22 mouse cellular contexts compared by ENCODE assay signal in genomic region chr2:58557045-58557845, GRCm38 (mm10). TPM values are rescaled to one million over a fixed set of nuclear protein-coding genes. Genes with fewer than 3 reads are reported as not detected.
DNase-seq lines count a peak whose midpoint lies in the region; ATAC-seq and TF ChIP-seq lines count a peak whose summit lies in the region.
"Had no signal": no experiment of that assay in that cellular context is flagged by ENCODE, and none has a peak within 500 bp of the region (broad histone marks: within the 10 kb centered on the region; RNA-seq: fewer than 3 reads in every experiment).

No protein-coding gene starts in this region.

- TF ChIP-seq POLR2A in liver, adult 2 months (IDR thresholded peaks at IDR 0.05; ENCODE audit: extremely low read depth, insufficient read depth, low read length) = no peak

- H3K4me3 ChIP-seq in liver, adult 2 months (ENCODE audit: insufficient read depth, low read depth, low read length) = no peak overlapping the region
- H3K4me3 ChIP-seq in liver, embryonic 12.5 days = no peak overlapping the region
- no peak overlapping the region for H3K4me3 ChIP-seq in liver, embryonic 14.5 days (ENCODE audit: insufficient read depth in 1 of 2, low read depth in 2 of 2, low read length in 2 of 2)
- H3K4me3 ChIP-seq: embryonic facial prominence, embryonic 13.5 days; forebrain, embryonic 13.5 days; heart, adult 2 months; heart, embryonic 15.5 days; hindbrain, embryonic 15.5 days had no signal

- no peaks in the 10 kb centered on the region for H3K27me3 ChIP-seq in liver, adult 2 months (ENCODE audit: control insufficient read depth, insufficient read depth, low read length)
- H3K27me3 ChIP-seq in liver, embryonic 12.5 days (replicated peaks) = no peaks in the 10 kb centered on the region
- no peaks in the 10 kb centered on the region for H3K27me3 ChIP-seq in liver, embryonic 14.5 days (ENCODE audit: control insufficient read depth, insufficient read depth, low read length)
- H3K27me3 ChIP-seq: embryonic facial prominence, embryonic 13.5 days; forebrain, embryonic 13.5 days; heart, embryonic 15.5 days; hindbrain, embryonic 15.5 days had no signal

- H3K9ac ChIP-seq in liver, adult 2 months (ENCODE audit: low read depth, low read length) = no peak overlapping the region
- no peak overlapping the region for H3K9ac ChIP-seq in liver, embryonic 12.5 days
- H3K9ac ChIP-seq in liver, embryonic 14.5 days (replicated peaks) = no peak overlapping the region
- H3K9ac ChIP-seq: embryonic facial prominence, embryonic 13.5 days; forebrain, embryonic 13.5 days; forebrain, postnatal 0 days; heart, embryonic 15.5 days; hindbrain, embryonic 15.5 days had no signal

- H3K9me3 ChIP-seq in liver, embryonic 12.5 days (replicated peaks) = no peaks in the 10 kb centered on the region
- no peaks in the 10 kb centered on the region for H3K9me3 ChIP-seq in liver, embryonic 14.5 days (ENCODE audit: control insufficient read depth, low read length)
- H3K9me3 ChIP-seq: embryonic facial prominence, embryonic 13.5 days; forebrain, embryonic 13.5 days; heart, embryonic 15.5 days; hindbrain, embryonic 15.5 days had no signal

- peaks cover 32% of the 10 kb centered on the region for H3K4me1 ChIP-seq in liver, adult 2 months (ENCODE audit: control insufficient read depth, insufficient read depth, low read length)
- H3K4me1 ChIP-seq in liver, embryonic 12.5 days = peaks cover 16% of the 10 kb centered on the region; the same call in 1 of the 2 replicates
- H3K4me1 ChIP-seq in liver, embryonic 14.5 days (replicated peaks; ENCODE audit: control insufficient read depth in 2 of 2, insufficient read depth in 2 of 2, low read length in 1 of 2) = peaks cover 0 to 9% of the 10 kb centered on the region in 2 experiments; a peak in 3 of 4 replicates

- H3K27ac ChIP-seq in liver, adult 2 months (replicated peaks; ENCODE audit: insufficient read depth, low read depth, low read length) = peak overlapping the region; percentile 83
- peak overlapping the region; percentile 30; the same call in 1 of the 2 replicates for H3K27ac ChIP-seq in liver, embryonic 12.5 days
- H3K27ac ChIP-seq in liver, embryonic 14.5 days = no peak overlapping the region
- H3K27ac ChIP-seq: embryonic facial prominence, embryonic 13.5 days; forebrain, embryonic 13.5 days; heart, adult 2 months; heart, embryonic 15.5 days; hindbrain, embryonic 15.5 days had no signal

- WGBS in liver, adult 2 months = 22% methylated on average over 9 of the region's 9 CpGs
- WGBS in liver, embryonic 12.5 days (ENCODE audit: insufficient replicate concordance) = 58% methylated on average over 9 of the region's 9 CpGs
- 58% methylated on average over 9 of the region's 9 CpGs for WGBS in liver, embryonic 14.5 days (ENCODE audit: insufficient replicate concordance)

- H3K36me3 ChIP-seq in liver, adult 2 months (ENCODE audit: control insufficient read depth, insufficient read depth, low read length) = no peaks in the 10 kb centered on the region
- H3K36me3 ChIP-seq in liver, embryonic 12.5 days = no peaks in the 10 kb centered on the region
- no peaks in the 10 kb centered on the region for H3K36me3 ChIP-seq in liver, embryonic 14.5 days (replicated peaks; ENCODE audit: control insufficient read depth, insufficient read depth, low read depth)
- H3K36me3 ChIP-seq: embryonic facial prominence, embryonic 13.5 days; G1E; heart, embryonic 15.5 days; hindbrain, embryonic 15.5 days had no signal

- TF ChIP-seq EP300 in liver, embryonic 14.5 days (IDR thresholded peaks at IDR 0.05; ENCODE audit: low read depth) = no peak

- H3K79me2 ChIP-seq in liver, adult 2 months (ENCODE audit: control insufficient read depth, insufficient read depth, low read length) = peaks cover 53% of the 10 kb centered on the region

- no peak for TF ChIP-seq CTCF in liver, adult 2 months (IDR thresholded peaks at IDR 0.05; ENCODE audit: low read depth, low read length)
- TF ChIP-seq CTCF in liver, embryonic 14.5 days (IDR thresholded peaks at IDR 0.05; ENCODE audit: low read depth) = no peak

- peak; percentile 52 for ATAC-seq in liver, embryonic 12.5 days
- peak; percentile 63; the same call in 1 of the 2 replicates for ATAC-seq in liver, embryonic 14.5 days (ENCODE audit: insufficient read depth)
- no peak for ATAC-seq in cerebellum, adult (ENCODE audit: insufficient number of reproducible peaks, low FRiP score, low TSS enrichment)
- ATAC-seq: forebrain, embryonic 13.5 days; forebrain, postnatal 0 days had no signal

- peak; percentile 91 for DNase-seq in liver, adult 2 months (ENCODE audit: extremely low read depth, low read depth, low spot score)
- DNase-seq in liver = no peak
- DNase-seq in liver, embryonic 14.5 days (ENCODE audit: low read depth in 3 of 3, low spot score in 3 of 3) = no peak
- no peak for DNase-seq in right cerebral cortex, postnatal 25 days
- DNase-seq: adrenal gland, adult 8-10 months; adrenal gland, postnatal 36 days; cerebellum, adult 11-12 months; cerebellum, adult 9-10 months; cerebellum, postnatal 25 days; forebrain, postnatal 0 days; gastrocnemius, postnatal 14 days; heart, adult 2 months; heart, postnatal 14 days had no signal

- H3K4me2 ChIP-seq in liver, embryonic 12.5 days = 0 out of 2 replicates have a peak overlapping the region, but pooled peaks have one; percentile 4
- H3K4me2 ChIP-seq in liver, embryonic 14.5 days (ENCODE audit: low read depth) = peak overlapping the region; percentile 13; the same call in 1 of the 2 replicates
- H3K4me2 ChIP-seq: embryonic facial prominence, embryonic 13.5 days; forebrain, embryonic 13.5 days; heart, embryonic 11.5 days; heart, embryonic 15.5 days; hindbrain, embryonic 15.5 days had no signal

RNA-seq across cellular contexts. Expression of gene Acvr1, which starts 9.7 kb away (rescaled TPM):
- 8.4 and 9.0 TPM in 2 replicates for total RNA-seq in liver, adult 2 months (2014; rRNA removed)
- polyA plus RNA-seq in liver, adult 2 months (2012; rRNA removed) = 4.3 and 5.7 TPM in 2 replicates
- polyA plus RNA-seq in liver, embryonic 12.5 days (2016; fragmentation: Nextera tagmentation; extraction: Ambion mirVana) = 3.4 and 3.8 TPM in 2 replicates
- 3.0 and 3.3 TPM in 2 replicates for polyA plus RNA-seq in liver, embryonic 14.5 days (2012; rRNA removed)
- 2.0 and 2.7 TPM in 2 replicates for polyA plus RNA-seq in liver, embryonic 14.5 days (2014; fragmentation: Nextera tagmentation; extraction: Ambion mirVana)
- polyA plus RNA-seq: G1E had no signal

RNA-seq across cellular contexts. Expression of gene Upp2, which starts 9.9 kb away (rescaled TPM):
- 1,501 and 1,754 TPM in 2 replicates for total RNA-seq in liver, adult 2 months (2014; rRNA removed)
- polyA plus RNA-seq in liver, adult 2 months (2012; rRNA removed) = 105 and 134 TPM in 2 replicates
- polyA plus RNA-seq in liver, embryonic 12.5 days (2016; fragmentation: Nextera tagmentation; extraction: Ambion mirVana) = 1.8 and 2.6 TPM in 2 replicates
- 1.1 TPM in 2 replicates for polyA plus RNA-seq in liver, embryonic 14.5 days (2012; rRNA removed)
- polyA plus RNA-seq in liver, embryonic 14.5 days (2014; fragmentation: Nextera tagmentation; extraction: Ambion mirVana) = 1.1 and 1.4 TPM in 2 replicates
- total RNA-seq: hematopoietic stem cell, adult 5-6 weeks had no signal
- polyA plus RNA-seq: G1E had no signal

Comparison
In these comparisons a context has a peak if more than half of its experiments do, and no peak if none do; other contexts are left out.
1. RNA of gene Upp2, which starts 9.9 kb away (polyA plus RNA-seq): 105 to 134 TPM in liver, adult 2 months; 1.8 to 2.6 TPM in liver, embryonic 12.5 days and 1.1 to 1.4 TPM in liver, embryonic 14.5 days; every median in the first group is over 10 times any median in the second.